Mouse (Mus musculus) forebrain, embryonic 15.5 days (tissue): ENCODE measurements around the gene Ranbp3. TPM values are rescaled to one million over a fixed set of nuclear protein-coding genes. Genes with fewer than 3 reads are reported as not detected.

Source experiments
- ATAC-seq: fragments of 200-750 bp; cut with Nextera tagmentation; replicated peaks from 2 replicates; pipeline ENCODE4 v1.8.0; 2017; ENCODE audit warnings: mild to moderate bottlenecking, moderate TSS enrichment, moderate library complexity
- H3K27ac ChIP-seq: fragments of 300-500 bp; sonication (generic); replicated peaks from 2 replicates; pipeline ENCODE4 v1.5.1; 2015; ENCODE audit warnings: mild to moderate bottlenecking, inconsistent platforms
- H3K27me3 ChIP-seq: fragments of 300-500 bp; sonication (generic); 2 replicates; pipeline ENCODE4 v1.6.1; 2015; ENCODE audit warnings: inconsistent platforms
- H3K36me3 ChIP-seq: fragments of 300-500 bp; sonication (generic); 2 replicates; pipeline ENCODE4 v1.6.1; 2015; ENCODE audit warnings: mild to moderate bottlenecking, inconsistent platforms
- H3K4me1 ChIP-seq: fragments of 300-500 bp; sonication (generic); 2 replicates; pipeline ENCODE4 v1.6.1; 2015; ENCODE audit warnings: inconsistent platforms
- H3K4me2 ChIP-seq: fragments of 300-500 bp; sonication (generic); replicated peaks from 2 replicates; pipeline ENCODE4 v1.6.1; 2015; ENCODE audit warnings: mild to moderate bottlenecking, inconsistent platforms
- H3K4me3 ChIP-seq: fragments of 300-500 bp; sonication (generic); 2 replicates; pipeline ENCODE4 v1.5.1; 2015; ENCODE audit warnings: mild to moderate bottlenecking, inconsistent platforms
- H3K9ac ChIP-seq: fragments of 300-500 bp; sonication (generic); replicated peaks from 2 replicates; pipeline ENCODE4 v1.6.1; 2015; ENCODE audit warnings: mild to moderate bottlenecking, inconsistent platforms
- H3K9me3 ChIP-seq: fragments of 300-500 bp; sonication (generic); 2 replicates; pipeline ENCODE4 v1.6.1; 2016; ENCODE audit warnings: inconsistent platforms
- WGBS: fragments of 180-500 bp; shearing (Covaris S2); methylation state at CpG from one replicate; pipeline ENCODE4 v1.1.7; 2015; ENCODE audit warnings: mixed read lengths; 5-methylcytosine and 5-hydroxymethylcytosine counted together
- polyA plus RNA-seq: library from polyadenylated mRNA; unstranded; fragments of >200 nt; fragmentation: Nextera tagmentation; extraction: Ambion mirVana; gene quantifications from 2 replicates; pipeline ENCODE4 v1.2.1, GENCODE M21; 2015

The Ranbp3 gene
- polyA plus RNA-seq, 1 experiment from 2014 or later: 115 TPM

- WGBS: 81% methylated on average over 2 of the region's 2 CpGs
- no peak for ATAC-seq
- Histone ChIP-seq H3K9me3 (no peaks in the 10 kb centered on the region), H3K4me3 (no peak overlapping the region), H3K27me3 (no peaks in the 10 kb centered on the region), H3K27ac (no peak overlapping the region), H3K9ac (no peak overlapping the region), H3K4me2 (no peak overlapping the region), H3K36me3 (no peaks in the 10 kb centered on the region), H3K4me1 (no peaks in the 10 kb centered on the region)
These were observed 18.3 kb upstream of the Ranbp3 start for GRCm38 (mm10) chr17:56654771-56655170.

GRCm38 (mm10) chr17:56655311-56655710, 17.8 kb upstream of the Ranbp3 start:
- no peaks in the 10 kb centered on the region for H3K9me3 ChIP-seq
- H3K36me3 ChIP-seq: no peaks in the 10 kb centered on the region
- no peaks in the 10 kb centered on the region for H3K4me1 ChIP-seq
- ATAC-seq: no peak
- H3K27ac ChIP-seq: no peak overlapping the region
- H3K9ac ChIP-seq: no peak overlapping the region
- WGBS: 90% methylated on average over 3 of the region's 3 CpGs
- no peaks in the 10 kb centered on the region for H3K27me3 ChIP-seq
- H3K4me2 ChIP-seq: no peak overlapping the region
- H3K4me3 ChIP-seq: no peak overlapping the region

- ATAC-seq: no peak
- 84% methylated on average over 6 of the region's 6 CpGs for WGBS
- no peak overlapping the region for H3K4me2 ChIP-seq
- H3K27me3 ChIP-seq: no peaks in the 10 kb centered on the region
- H3K27ac ChIP-seq: no peak overlapping the region
- H3K4me3 ChIP-seq: no peak overlapping the region
- no peaks in the 10 kb centered on the region for H3K36me3 ChIP-seq
- no peaks in the 10 kb centered on the region for H3K9me3 ChIP-seq
- H3K4me1 ChIP-seq: no peaks in the 10 kb centered on the region
- H3K9ac ChIP-seq: no peak overlapping the region
These were observed 16.9 kb upstream of the Ranbp3 start for GRCm38 (mm10) chr17:56656171-56656570.

- peaks cover 6% of the 10 kb centered on the region for H3K4me1 ChIP-seq
- peaks cover 6% of the 10 kb centered on the region for H3K27me3 ChIP-seq
- H3K36me3 ChIP-seq: no peaks in the 10 kb centered on the region
- H3K27ac ChIP-seq: no peak overlapping the region
- no peaks in the 10 kb centered on the region for H3K9me3 ChIP-seq
- H3K4me3 ChIP-seq: no peak overlapping the region
- 62% methylated on average over 3 of the region's 3 CpGs for WGBS
- H3K9ac ChIP-seq: no peak overlapping the region
- H3K4me2 ChIP-seq: no peak overlapping the region
- ATAC-seq: no peak
These were observed 9.4 kb upstream of the Ranbp3 start for GRCm38 (mm10) chr17:56663659-56664058.

- 2% methylated on average over 10 of the region's 10 CpGs for WGBS
- no peak overlapping the region for H3K4me2 ChIP-seq
These were observed 8.8 kb upstream of the Ranbp3 start for GRCm38 (mm10) chr17:56664333-56664732.

GRCm38 (mm10) chr17:56666384-56666783, 6.7 kb upstream of the Ranbp3 start:
- Histone ChIP-seq H3K9me3 (no peaks in the 10 kb centered on the region), H3K4me1 (peaks cover 6% of the 10 kb centered on the region), H3K9ac (no peak overlapping the region), H3K36me3 (no peaks in the 10 kb centered on the region), H3K27ac (no peak overlapping the region), H3K4me3 (no peak overlapping the region), H3K4me2 (no peak overlapping the region), H3K27me3 (peaks cover 6% of the 10 kb centered on the region)
- WGBS: 93% methylated on average over 4 of the region's 4 CpGs
- no peak for ATAC-seq

More at GRCm38 (mm10) chr17:56664333-56664732, 8.8 kb upstream of the Ranbp3 start:
- no peaks in the 10 kb centered on the region for H3K9me3 ChIP-seq
- H3K4me1 ChIP-seq: peaks cover 6% of the 10 kb centered on the region
- H3K4me3 ChIP-seq: no peak overlapping the region
- H3K36me3 ChIP-seq: no peaks in the 10 kb centered on the region
- ATAC-seq: no peak
- H3K27ac ChIP-seq: no peak overlapping the region
- peaks cover 6% of the 10 kb centered on the region for H3K27me3 ChIP-seq
- no peak overlapping the region for H3K9ac ChIP-seq

GRCm38 (mm10) chr17:56667591-56667990, 5.5 kb upstream of the Ranbp3 start:
- H3K4me2 ChIP-seq: no peak overlapping the region

GRCm38 (mm10) chr17:56668384-56669144, 4.5 kb upstream of the Ranbp3 start:
- ATAC-seq: peak; percentile 20; the same call in 1 of the 2 replicates
- Histone ChIP-seq H3K27ac (no peak overlapping the region), H3K4me2 (peak overlapping the region; percentile 75), H3K9me3 (no peaks in the 10 kb centered on the region), H3K4me3 (peak overlapping the region; percentile 46), H3K27me3 (peaks cover 6% of the 10 kb centered on the region), H3K4me1 (peaks cover 10% of the 10 kb centered on the region), H3K9ac (peak overlapping the region; percentile 44), H3K36me3 (no peaks in the 10 kb centered on the region)
- WGBS: 4% methylated on average over 31 of the region's 31 CpGs

More at GRCm38 (mm10) chr17:56667591-56667990, 5.5 kb upstream of the Ranbp3 start:
- Histone ChIP-seq H3K9ac (no peak overlapping the region), H3K36me3 (no peaks in the 10 kb centered on the region), H3K4me3 (no peak overlapping the region), H3K27ac (no peak overlapping the region), H3K4me1 (peaks cover 10% of the 10 kb centered on the region), H3K27me3 (peaks cover 6% of the 10 kb centered on the region), H3K9me3 (no peaks in the 10 kb centered on the region)
- no peak for ATAC-seq
- 59% methylated on average over 3 of the region's 3 CpGs for WGBS

GRCm38 (mm10) chr17:56669766-56670165, 3.3 kb upstream of the Ranbp3 start:
- Histone ChIP-seq H3K9ac (no peak overlapping the region), H3K4me3 (no peak overlapping the region), H3K4me1 (peaks cover 21% of the 10 kb centered on the region), H3K9me3 (no peaks in the 10 kb centered on the region), H3K4me2 (no peak overlapping the region), H3K27me3 (peaks cover 6% of the 10 kb centered on the region), H3K36me3 (no peaks in the 10 kb centered on the region), H3K27ac (no peak overlapping the region)
- no peak for ATAC-seq
- WGBS: 86% methylated on average over 8 of the region's 8 CpGs

- H3K9ac ChIP-seq: peak overlapping the region; percentile 94
- H3K4me3 ChIP-seq: peak overlapping the region; percentile 88
- peak; percentile 33 for ATAC-seq
- H3K27ac ChIP-seq: peak overlapping the region; percentile 88
- H3K9me3 ChIP-seq: no peaks in the 10 kb centered on the region
- peak overlapping the region; percentile 84 for H3K4me2 ChIP-seq
- 3% methylated on average over 37 of the region's 37 CpGs for whole genome bisulfite sequencing
- H3K27me3 ChIP-seq: no peaks in the 10 kb centered on the region
- peaks cover 10% of the 10 kb centered on the region; the same call in 1 of the 2 replicates for H3K36me3 ChIP-seq
- H3K4me1 ChIP-seq: peaks cover 38% of the 10 kb centered on the region
These were observed 738 bp downstream of the Ranbp3 start for GRCm38 (mm10) chr17:56673647-56674416.

- Histone ChIP-seq H3K4me1 (peaks cover 17% of the 10 kb centered on the region; the same call in 1 of the 2 replicates), H3K27me3 (no peaks in the 10 kb centered on the region), H3K27ac (no peak overlapping the region), H3K4me2 (no peak overlapping the region), H3K4me3 (no peak overlapping the region), H3K9me3 (no peaks in the 10 kb centered on the region), H3K9ac (no peak overlapping the region), H3K36me3 (peaks cover 23% of the 10 kb centered on the region)
- 88% methylated on average over 4 of the region's 4 CpGs for WGBS
- ATAC-seq: no peak
These were observed 8.7 kb downstream of the Ranbp3 start for GRCm38 (mm10) chr17:56681791-56682190.

GRCm38 (mm10) chr17:56682880-56683279, 9.8 kb downstream of the Ranbp3 start:
- Histone ChIP-seq H3K36me3 (peaks cover 30% of the 10 kb centered on the region), H3K4me1 (0 out of 2 replicates have a peak, but pooled peaks cover 10% of the 10 kb centered on the region), H3K27ac (no peak overlapping the region), H3K9ac (no peak overlapping the region), H3K4me3 (no peak overlapping the region), H3K9me3 (no peaks in the 10 kb centered on the region), H3K4me2 (no peak overlapping the region), H3K27me3 (no peaks in the 10 kb centered on the region)
- 81% methylated on average over 3 of the region's 3 CpGs for WGBS
- no peak for ATAC-seq
